Mouse (Mus musculus) forebrain, embryonic 11.5 days (tissue): ENCODE measurements around the gene Col19a1. TPM values are rescaled to one million over a fixed set of nuclear protein-coding genes. Genes with fewer than 3 reads are reported as not detected.

ENCODE experiments used
- ATAC-seq: fragments of 200-750 bp; cut with Nextera tagmentation; replicated peaks from 2 replicates; pipeline ENCODE4 v1.8.0; 2017; ENCODE audit warnings: moderate TSS enrichment; ENCODE audit not compliant: low FRiP score
- DNase-seq: peaks from one replicate; pipeline ENCODE4 v3.0.0-alpha.2; 2017; ENCODE audit warnings: low spot score
- H3K27ac ChIP-seq: fragments of 300-500 bp; sonication (generic); 2 replicates; pipeline ENCODE4 v1.5.1; 2014; ENCODE audit warnings: low read depth, low read length
- H3K27me3 ChIP-seq: fragments of 300-500 bp; sonication (generic); 2 replicates; pipeline ENCODE4 v1.6.1; 2014; ENCODE audit warnings: mild to moderate bottlenecking, low read length, mixed read lengths; ENCODE audit not compliant: control insufficient read depth, insufficient read depth
- H3K36me3 ChIP-seq: fragments of 300-500 bp; sonication (generic); 2 replicates; pipeline ENCODE4 v1.6.1; 2014; ENCODE audit warnings: mild to moderate bottlenecking, low read length, moderate library complexity, mixed read lengths; ENCODE audit not compliant: control insufficient read depth, insufficient read depth
- H3K4me1 ChIP-seq: fragments of 300-500 bp; sonication (generic); replicated peaks from 2 replicates; pipeline ENCODE4 v1.6.1; 2014; ENCODE audit warnings: low read length, mixed read lengths; ENCODE audit not compliant: control insufficient read depth, insufficient read depth
- H3K4me2 ChIP-seq: fragments of 300-500 bp; sonication (generic); 2 replicates; pipeline ENCODE4 v1.6.1; 2014; ENCODE audit warnings: low read depth, mild to moderate bottlenecking, low read length, moderate library complexity, mixed read lengths; ENCODE audit not compliant: severe bottlenecking
- H3K4me3 ChIP-seq: fragments of 300-500 bp; sonication (generic); 2 replicates; pipeline ENCODE4 v1.5.1; 2014; ENCODE audit warnings: low read depth, low read length
- H3K9ac ChIP-seq: fragments of 300-500 bp; sonication (generic); 2 replicates; pipeline ENCODE4 v1.6.1; 2014; ENCODE audit warnings: low read length
- H3K9me3 ChIP-seq: fragments of 300-500 bp; sonication (generic); 2 replicates; pipeline ENCODE4 v1.6.1; 2016; ENCODE audit warnings: low read length, mixed read lengths; ENCODE audit not compliant: control insufficient read depth
- WGBS: fragments of 180-500 bp; shearing (Covaris S2); extraction: QIAGEN DNeasy Blood & Tissue Kit; methylation state at CpG from one replicate; pipeline ENCODE4 v1.1.7; 2014; 5-methylcytosine and 5-hydroxymethylcytosine counted together
- polyA plus RNA-seq: library from polyadenylated mRNA; unstranded; fragments of >200 nt; fragmentation: Nextera tagmentation; extraction: Ambion mirVana; gene quantifications from 2 replicates; pipeline ENCODE4 v1.2.1, GENCODE M21; 2014

The Col19a1 gene
- polyA plus RNA-seq, 1 experiment from 2014 or later, result 0.29 TPM

GRCm38 (mm10) chr1:24511536-24511935 is 75.7 kb downstream of the Col19a1 start:
- no peak for DNase-seq
- Histone ChIP-seq H3K4me2 (no peak overlapping the region), H3K27me3 (no peaks in the 10 kb centered on the region), H3K4me3 (no peak overlapping the region), H3K36me3 (no peaks in the 10 kb centered on the region), H3K9ac (no peak overlapping the region), H3K27ac (no peak overlapping the region), H3K4me1 (no peaks in the 10 kb centered on the region), H3K9me3 (no peaks in the 10 kb centered on the region)
- no peak for ATAC-seq
- 81% methylated on average over 6 of the region's 6 CpGs for WGBS

GRCm38 (mm10) chr1:24495400-24495799 is 91.9 kb downstream of the Col19a1 start:
- H3K27me3 ChIP-seq, result no peaks in the 10 kb centered on the region
- H3K9me3 ChIP-seq, result no peaks in the 10 kb centered on the region
- H3K4me1 ChIP-seq, result no peaks in the 10 kb centered on the region
- H3K27ac ChIP-seq, result no peak overlapping the region
- no peaks in the 10 kb centered on the region for H3K36me3 ChIP-seq
- DNase-seq (no peak), ATAC-seq (no peak)
- 92% methylated on average over 4 of the region's 4 CpGs for WGBS
- H3K9ac ChIP-seq, result no peak overlapping the region
- H3K4me2 ChIP-seq, result no peak overlapping the region
- H3K4me3 ChIP-seq, result no peak overlapping the region

DNA sequence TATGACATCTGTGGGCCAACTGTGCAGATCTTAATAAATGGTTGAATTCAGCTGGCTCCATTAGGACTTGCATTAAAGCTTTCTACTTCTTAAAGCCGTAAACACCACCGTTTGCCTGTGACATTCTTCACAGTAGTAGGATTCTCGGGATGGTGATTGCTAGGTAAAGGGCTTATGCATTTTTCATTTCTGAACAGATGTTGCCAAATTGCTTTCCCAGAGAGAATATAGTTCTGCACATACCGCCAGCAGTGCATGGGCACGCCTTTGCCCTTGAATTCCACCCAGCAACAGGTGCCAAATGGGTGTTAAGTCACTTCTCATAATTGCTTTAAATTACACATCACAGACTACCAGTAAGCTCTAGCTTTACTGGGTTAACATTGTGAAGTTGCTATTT is 103.1 kb downstream of the Col19a1 start:
- DNase-seq (no peak), ATAC-seq (no peak)
- no peaks in the 10 kb centered on the region for H3K27me3 ChIP-seq
- H3K9ac ChIP-seq, result no peak overlapping the region
- H3K9me3 ChIP-seq, result no peaks in the 10 kb centered on the region
- no peaks in the 10 kb centered on the region for H3K36me3 ChIP-seq
- 91% methylated on average over 5 of the region's 5 CpGs for WGBS
- H3K4me2 ChIP-seq, result no peak overlapping the region
- H3K4me1 ChIP-seq, result no peaks in the 10 kb centered on the region
- no peak overlapping the region for H3K27ac ChIP-seq
- H3K4me3 ChIP-seq, result no peak overlapping the region

GRCm38 (mm10) chr1:24471096-24471710 is 116.1 kb downstream of the Col19a1 start:
- no peak overlapping the region for H3K4me3 ChIP-seq
- ATAC-seq (no peak), DNase-seq (no peak)
- H3K9me3 ChIP-seq, result no peaks in the 10 kb centered on the region
- 88% methylated on average over 7 of the region's 7 CpGs for WGBS
- no peak overlapping the region for H3K9ac ChIP-seq
- no peak overlapping the region for H3K27ac ChIP-seq
- H3K36me3 ChIP-seq, result no peaks in the 10 kb centered on the region
- H3K4me2 ChIP-seq, result no peak overlapping the region
- no peaks in the 10 kb centered on the region for H3K4me1 ChIP-seq
- H3K27me3 ChIP-seq, result no peaks in the 10 kb centered on the region

DNA sequence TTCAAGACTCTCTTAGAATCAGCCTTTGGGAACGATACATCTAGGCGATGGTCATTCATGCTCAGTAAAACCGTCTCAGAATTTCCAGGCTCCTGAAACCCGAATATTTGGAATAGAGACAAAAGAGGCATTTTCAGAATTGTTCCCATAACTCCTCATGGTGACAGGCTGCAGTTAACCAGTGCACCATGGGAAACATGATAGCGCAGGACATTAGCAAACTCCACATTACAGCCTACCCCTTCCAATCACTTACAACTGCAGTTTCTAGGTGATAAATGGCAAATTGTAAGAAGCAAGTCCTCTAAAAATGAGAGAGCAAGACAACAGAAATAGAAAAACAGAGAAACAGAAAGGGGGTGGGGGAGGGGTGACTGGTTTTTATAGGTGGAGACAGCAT is 116.6 kb downstream of the Col19a1 start:
- no peaks in the 10 kb centered on the region for H3K36me3 ChIP-seq
- WGBS, result 93% methylated on average over 5 of the region's 5 CpGs
- no peak for DNase-seq

DNA sequence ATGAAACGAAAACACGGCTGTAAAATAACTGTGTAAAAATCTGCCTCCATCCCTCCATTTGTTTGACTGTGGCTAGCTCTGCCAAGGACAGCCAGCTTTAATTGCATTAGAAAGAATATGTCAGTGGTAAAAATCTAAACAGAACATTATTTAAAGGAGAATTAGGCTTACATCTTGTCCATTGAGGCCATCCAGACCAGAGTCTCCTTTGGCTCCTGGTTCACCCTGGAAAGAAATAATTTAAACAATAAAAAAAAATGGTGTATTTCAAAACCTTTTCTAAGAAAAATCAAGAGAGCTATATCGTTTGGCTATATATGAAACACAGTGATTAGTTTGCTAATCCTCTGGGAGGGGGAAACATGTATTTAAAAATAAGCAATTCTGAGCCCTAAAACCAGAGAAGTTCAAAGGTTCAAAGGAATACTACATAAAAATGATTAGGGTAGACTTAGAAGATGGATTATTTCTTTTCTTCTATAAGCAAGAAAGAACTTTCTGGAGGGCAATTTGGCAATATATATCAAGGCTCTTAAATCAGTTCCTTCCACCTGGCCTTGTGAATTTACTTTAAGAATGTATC is 125.9 kb downstream of the Col19a1 start:
- H3K4me1 ChIP-seq, result no peaks in the 10 kb centered on the region
- no peak overlapping the region for H3K9ac ChIP-seq
- DNase-seq, result no peak
- H3K36me3 ChIP-seq, result no peaks in the 10 kb centered on the region
- WGBS, result 83% methylated on average over 3 of the region's 3 CpGs
- no peak overlapping the region for H3K4me3 ChIP-seq
- no peaks in the 10 kb centered on the region for H3K9me3 ChIP-seq
- no peak overlapping the region for H3K4me2 ChIP-seq
- no peaks in the 10 kb centered on the region for H3K27me3 ChIP-seq
- H3K27ac ChIP-seq, result no peak overlapping the region
- no peak for ATAC-seq

More for the DNA sequence above, 116.6 kb downstream of the Col19a1 start:
- Histone ChIP-seq H3K4me2 (no peak overlapping the region), H3K27ac (no peak overlapping the region), H3K9me3 (no peaks in the 10 kb centered on the region), H3K27me3 (no peaks in the 10 kb centered on the region), H3K9ac (no peak overlapping the region), H3K4me3 (no peak overlapping the region), H3K4me1 (no peaks in the 10 kb centered on the region)
- no peak for ATAC-seq

DNA sequence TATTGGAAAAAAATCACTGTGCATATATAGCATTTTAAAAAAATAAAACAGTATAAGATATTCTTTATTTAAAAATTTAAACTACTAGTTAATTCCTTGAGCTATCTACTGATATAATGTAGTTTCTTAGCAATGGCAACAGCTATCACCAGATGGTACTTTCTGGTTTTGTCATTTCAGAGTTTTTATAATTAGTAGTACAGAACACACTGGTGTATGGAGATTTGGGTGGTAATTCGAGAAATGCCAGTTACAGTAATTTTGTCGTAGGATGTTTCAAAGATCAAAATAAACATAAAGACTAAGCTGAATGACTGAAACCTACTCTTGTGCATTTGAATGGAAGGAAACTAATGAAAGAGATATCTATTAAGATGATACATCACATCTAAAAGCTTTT is 129.3 kb downstream of the Col19a1 start:
- H3K27me3 ChIP-seq, result no peaks in the 10 kb centered on the region
- H3K36me3 ChIP-seq, result no peaks in the 10 kb centered on the region
- no peak for DNase-seq
- H3K9ac ChIP-seq, result no peak overlapping the region
- H3K4me3 ChIP-seq, result no peak overlapping the region
- ATAC-seq, result no peak
- WGBS, result 84% methylated on average over 2 of the region's 2 CpGs
- H3K4me1 ChIP-seq, result no peaks in the 10 kb centered on the region
- H3K27ac ChIP-seq, result no peak overlapping the region
- no peaks in the 10 kb centered on the region for H3K9me3 ChIP-seq
- H3K4me2 ChIP-seq, result no peak overlapping the region

- Histone ChIP-seq H3K4me2 (no peak overlapping the region), H3K27ac (no peak overlapping the region), H3K27me3 (no peaks in the 10 kb centered on the region), H3K9me3 (no peaks in the 10 kb centered on the region), H3K36me3 (no peaks in the 10 kb centered on the region), H3K9ac (no peak overlapping the region), H3K4me1 (no peaks in the 10 kb centered on the region), H3K4me3 (no peak overlapping the region)
- ATAC-seq (peak; percentile 77; the same call in 1 of the 2 replicates), DNase-seq (no peak)
- WGBS, result 48% methylated on average over 10 of the region's 10 CpGs
These were observed 134.6 kb downstream of the Col19a1 start for GRCm38 (mm10) chr1:24452572-24453269.
